Mouse (Mus musculus): ENCODE results near the gene Zfp958.
"Not testable (repeated sequence)": the region's sequence is repeated elsewhere in the genome, so short reads cannot be mapped to it uniquely, and the experiment has no call there.

Gene Zfp958

DNA sequence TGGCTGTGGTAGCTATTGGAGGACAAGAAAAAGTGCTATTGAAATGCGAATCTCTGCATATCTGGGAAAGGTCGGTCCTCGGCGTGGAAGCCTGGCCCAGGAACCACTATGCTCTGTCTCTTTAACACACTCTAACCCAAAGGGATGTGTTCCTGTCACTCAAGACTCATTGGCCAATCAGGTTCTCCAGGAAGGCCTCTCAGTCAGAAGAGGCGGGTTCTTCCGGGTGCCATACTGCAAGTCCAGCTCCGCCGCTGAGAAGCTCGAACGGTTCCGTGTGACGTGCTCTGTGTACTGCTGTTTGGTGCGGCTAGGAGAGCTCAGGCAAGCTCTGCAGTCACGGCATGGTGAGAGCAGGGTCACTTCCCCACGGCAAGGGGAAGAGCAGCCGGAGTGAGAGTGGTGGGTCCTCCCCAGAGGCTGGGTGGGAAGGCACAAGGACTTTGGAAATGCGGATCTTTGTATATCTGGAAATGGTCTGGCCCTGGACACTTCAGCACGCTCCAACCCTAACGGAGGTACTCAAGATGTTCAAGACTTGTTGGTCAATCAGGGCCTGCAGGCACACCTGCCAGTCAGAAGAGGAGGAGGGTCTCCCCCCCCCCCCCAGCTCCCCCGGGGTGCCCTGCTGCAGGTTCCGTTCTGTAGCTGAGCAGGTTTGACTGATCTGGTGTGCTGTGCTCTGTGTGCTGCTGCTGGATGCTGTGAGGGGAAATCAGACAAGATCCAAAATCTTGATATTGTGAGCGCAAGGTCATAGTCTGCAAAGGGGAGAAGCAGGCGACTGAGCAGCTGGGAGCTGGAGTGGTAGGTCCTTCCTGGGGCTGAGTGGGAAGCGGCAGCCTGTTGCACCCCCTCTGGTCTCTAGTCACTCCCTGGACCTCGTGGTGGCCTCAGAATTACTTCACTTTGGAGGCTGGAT lies at the start of gene Zfp958:
Zfp958 (plus strand) TSS at position 236 of the 922 bp plus-strand sequence.
- in situ Hi-C loops (cut with MboI, MseI): loop anchor here (5.0 to 25.0 kb wide), 2 partner anchors 64 to 1126 kb away; partner anchors contain the start of gene Zfp358

- in situ Hi-C loops (cut with MboI, MseI): no loop called here
Observed at GRCm38 (mm10) chr8:4581986-4582385, 31.0 kb upstream of the Zfp958 start.

DNA sequence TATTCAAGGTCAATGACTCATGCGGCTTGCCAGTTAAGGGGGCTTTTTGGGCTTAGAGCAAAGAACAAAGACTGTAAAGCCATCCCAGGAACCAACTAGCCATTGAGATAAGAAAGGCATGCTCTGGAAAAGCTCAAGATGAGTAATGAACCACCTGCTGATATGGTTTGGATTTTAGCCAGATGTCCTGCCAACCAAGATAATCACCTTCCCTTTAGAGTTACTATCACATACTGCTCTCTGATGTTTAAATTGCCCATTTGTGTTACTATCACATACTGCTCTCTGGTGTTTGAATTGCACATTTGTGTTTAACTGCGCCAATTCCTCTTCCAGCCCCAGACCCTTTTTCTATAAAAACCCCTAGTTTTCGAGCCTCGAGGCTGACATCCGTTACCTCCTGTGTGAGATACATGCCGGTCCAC lies 30.2 kb upstream of the Zfp958 start:
- in situ Hi-C loops (cut with MboI, MseI): no loop called here

DNA sequence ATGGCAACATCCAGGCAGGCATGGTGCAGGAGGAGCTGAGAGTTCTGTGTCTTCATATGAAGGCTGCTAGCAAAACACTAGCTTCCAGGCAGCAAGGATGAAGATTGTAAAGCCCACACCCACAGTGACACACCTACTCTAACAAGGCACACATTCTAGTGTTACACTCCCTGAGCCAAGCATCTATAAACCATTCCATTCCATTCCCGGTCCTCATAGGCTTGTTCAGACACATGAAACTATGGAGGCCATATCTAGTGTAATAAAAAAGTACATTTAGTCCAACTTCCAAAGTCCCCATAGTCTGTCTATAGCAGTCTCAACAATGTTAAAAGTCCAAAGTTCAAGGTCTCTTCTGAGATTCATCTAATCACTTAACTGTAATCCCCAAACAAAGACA lies 28.3 kb upstream of the Zfp958 start:
- in situ Hi-C loops (cut with MboI, MseI): no loop called here

GRCm38 (mm10) chr8:4586356-4586755 lies 26.6 kb upstream of the Zfp958 start:
- in situ Hi-C loops (cut with MboI, MseI): no loop called here

- in situ Hi-C loops (cut with MboI, MseI): no loop called here
Observed at GRCm38 (mm10) chr8:4588165-4589000, 24.6 kb upstream of the Zfp958 start.

DNA sequence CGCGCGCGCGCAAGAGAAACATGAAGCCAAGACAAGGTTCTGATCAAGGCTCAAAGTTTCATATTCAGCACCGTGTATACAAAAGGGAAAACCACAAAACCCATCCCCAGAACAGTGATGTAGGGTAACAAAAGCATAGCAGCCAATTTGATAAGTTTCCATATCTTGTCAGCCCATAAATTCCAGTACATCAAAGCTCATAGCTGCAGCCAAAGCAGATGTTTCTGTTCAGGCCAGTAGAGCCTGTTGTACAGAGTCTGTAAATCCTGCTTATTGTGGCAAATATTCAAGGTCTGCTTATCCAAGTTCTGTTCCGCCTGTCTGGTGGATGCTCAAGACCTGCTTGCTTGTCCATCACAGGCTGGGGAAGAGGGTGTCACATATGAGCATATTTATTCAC lies 4.1 kb upstream of the Zfp958 start:
- in situ Hi-C loops (cut with MboI, MseI): loop anchor here (25.0 kb wide), 1 partner anchor 1122 kb away; the partner anchor contains the start of gene Zfp358

GRCm38 (mm10) chr8:4611626-4612175 lies 1.3 kb upstream of the Zfp958 start:
- in situ Hi-C loops (cut with MboI, MseI): loop anchor here (5.0 to 25.0 kb wide), 2 partner anchors 66 to 1124 kb away; partner anchors contain the start of gene Zfp358

DNA sequence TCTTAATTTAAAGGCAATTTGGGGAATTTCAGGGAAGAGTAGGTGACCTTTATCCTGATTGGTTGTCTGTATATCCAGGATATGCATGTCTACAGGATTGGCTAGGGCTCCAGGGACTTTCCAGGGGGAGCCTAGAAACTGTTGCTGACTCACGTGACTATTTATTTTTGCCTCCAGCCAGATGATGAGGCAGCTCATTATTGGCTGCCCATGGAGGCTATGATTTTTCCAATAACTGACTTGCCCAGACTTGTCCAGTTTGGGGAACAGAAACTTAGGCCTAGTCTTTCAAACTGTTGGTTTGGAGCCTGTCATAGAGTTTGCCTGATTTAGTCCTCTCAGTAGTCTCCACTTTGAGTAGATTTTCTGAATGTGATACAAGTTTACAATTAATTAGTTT lies 14.4 kb downstream of the Zfp958 start:
- in situ Hi-C loops (cut with MboI, MseI): no loop called here

DNA sequence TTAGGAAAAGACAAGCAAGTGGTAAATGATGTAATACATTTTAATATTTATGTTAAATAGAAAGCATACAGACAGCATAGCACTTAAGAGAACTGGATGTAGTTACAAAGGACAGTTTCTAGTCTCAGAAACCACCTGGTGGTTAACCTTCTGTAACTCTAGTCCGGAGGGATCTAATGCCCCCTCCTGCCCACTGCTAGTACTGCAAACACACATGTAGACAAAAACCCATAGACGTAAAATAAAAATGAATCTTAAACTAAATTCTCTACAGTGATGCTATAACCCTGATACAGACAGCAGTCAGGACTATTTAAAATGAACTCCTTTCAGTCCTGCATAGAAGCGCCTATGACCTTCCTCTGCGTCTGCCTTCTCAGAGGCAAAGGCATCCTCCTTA lies 24.1 kb downstream of the Zfp958 start:
- in situ Hi-C loops (cut with MboI, MseI): no loop called here

DNA sequence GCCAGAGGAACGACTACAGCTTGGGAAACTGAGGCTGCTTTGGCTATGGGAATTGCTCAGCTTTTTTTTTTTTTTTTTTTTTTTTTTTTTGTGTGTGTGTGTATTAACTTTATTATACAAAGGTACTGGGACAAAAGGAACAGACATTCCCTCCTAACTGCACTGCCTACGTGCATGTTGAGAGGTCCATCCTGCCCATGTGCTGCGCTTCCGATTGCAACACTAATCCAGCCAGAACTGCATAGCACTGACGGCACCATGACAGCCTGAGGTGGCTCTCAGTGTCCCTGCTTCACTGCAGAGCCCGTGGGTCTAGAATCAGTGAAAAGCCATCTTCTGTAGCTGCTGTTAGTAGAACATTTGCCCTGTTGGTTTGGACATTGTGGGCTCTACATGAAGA lies 30.0 kb downstream of the Zfp958 start:
- in situ Hi-C loops (cut with MboI, MseI): not testable (repeated sequence)

- in situ Hi-C loops (cut with MboI, MseI): no loop called here
Observed at GRCm38 (mm10) chr8:4656536-4656935, 43.6 kb downstream of the Zfp958 start.

- in situ Hi-C loops (cut with MboI, MseI): loop anchor here (5.0 to 10.0 kb wide), 5 partner anchors 63 to 1043 kb away; partner anchors contain the start of genes Cers4, Ctxn1, Shcbp1 and Stxbp2
Observed at GRCm38 (mm10) chr8:4675191-4676003, 62.4 kb downstream of the Zfp958 start.

DNA sequence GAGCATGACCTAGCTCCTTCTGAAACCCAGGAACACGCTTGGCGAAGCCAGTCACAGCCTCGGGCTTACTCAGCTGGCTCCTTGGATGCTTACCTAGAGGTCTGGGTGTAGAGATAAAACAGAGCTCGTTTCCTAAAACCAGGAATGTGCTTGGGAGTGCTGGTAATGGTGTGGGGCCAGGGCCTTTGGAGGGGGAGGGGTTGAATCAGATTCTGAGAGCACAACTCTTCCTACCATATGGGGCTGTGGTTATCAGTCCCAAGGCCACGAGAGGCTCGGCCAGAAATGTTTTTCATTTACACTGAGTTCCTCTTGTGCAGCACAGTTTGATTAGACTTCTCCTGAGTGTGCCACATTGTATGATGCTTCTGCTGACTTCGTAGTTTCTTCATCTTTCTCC lies 63.6 kb downstream of the Zfp958 start:
- in situ Hi-C loops (cut with MboI, MseI): loop anchor here (5.0 to 10.0 kb wide), 5 partner anchors 64 to 1044 kb away; partner anchors contain the start of genes Cers4, Ctxn1, Shcbp1 and Stxbp2

DNA sequence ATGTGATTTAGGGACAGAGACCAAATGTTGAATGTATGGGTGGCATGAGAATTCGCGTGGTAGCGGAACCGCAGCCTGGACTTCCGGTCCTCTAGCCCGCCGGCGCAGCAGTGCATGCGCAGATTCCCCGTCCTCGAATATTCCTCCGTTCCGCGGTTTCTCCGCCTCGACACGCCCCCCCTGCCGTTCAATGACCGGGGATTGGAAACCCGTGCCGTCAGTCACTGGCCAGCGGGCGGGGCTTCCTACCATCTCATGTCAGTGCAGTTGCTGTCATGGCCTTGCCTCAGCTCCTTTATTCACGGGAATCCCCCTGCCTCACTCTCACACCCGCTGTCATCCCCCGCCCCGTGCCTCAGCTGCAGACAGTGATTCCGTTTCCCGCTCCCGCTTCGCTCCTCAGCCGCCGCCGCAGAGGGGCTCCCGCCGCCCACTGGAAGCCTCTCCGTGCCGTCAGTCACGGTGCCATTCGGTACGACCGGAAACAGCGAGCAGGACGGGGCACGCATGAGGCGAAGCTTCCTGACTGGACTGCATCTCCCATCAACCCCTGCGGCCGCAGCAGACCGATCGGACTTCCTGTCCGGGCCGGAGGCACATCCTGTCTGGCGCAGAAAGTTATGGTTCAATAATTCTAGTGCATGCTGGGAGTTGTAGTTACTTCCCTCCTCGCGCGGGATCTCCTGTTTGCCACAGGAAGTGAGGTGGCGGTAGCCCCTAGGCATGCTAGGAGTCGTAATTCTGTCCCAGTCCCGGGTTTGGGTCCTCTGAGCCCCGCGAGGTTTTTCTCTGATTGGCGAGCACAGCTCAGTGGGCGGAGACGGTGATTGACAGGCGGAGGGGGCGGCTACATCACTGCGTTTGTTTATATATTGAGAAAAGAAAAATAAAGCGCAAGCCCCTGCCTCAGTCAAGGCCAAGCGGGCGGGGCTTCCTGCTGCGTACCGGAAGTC lies 64.6 kb downstream of the Zfp958 start:
- in situ Hi-C loops (cut with MboI, MseI): loop anchor here (5.0 to 10.0 kb wide), 5 partner anchors 65 to 1045 kb away; partner anchors contain the start of genes Cers4, Ctxn1, Shcbp1 and Stxbp2

DNA sequence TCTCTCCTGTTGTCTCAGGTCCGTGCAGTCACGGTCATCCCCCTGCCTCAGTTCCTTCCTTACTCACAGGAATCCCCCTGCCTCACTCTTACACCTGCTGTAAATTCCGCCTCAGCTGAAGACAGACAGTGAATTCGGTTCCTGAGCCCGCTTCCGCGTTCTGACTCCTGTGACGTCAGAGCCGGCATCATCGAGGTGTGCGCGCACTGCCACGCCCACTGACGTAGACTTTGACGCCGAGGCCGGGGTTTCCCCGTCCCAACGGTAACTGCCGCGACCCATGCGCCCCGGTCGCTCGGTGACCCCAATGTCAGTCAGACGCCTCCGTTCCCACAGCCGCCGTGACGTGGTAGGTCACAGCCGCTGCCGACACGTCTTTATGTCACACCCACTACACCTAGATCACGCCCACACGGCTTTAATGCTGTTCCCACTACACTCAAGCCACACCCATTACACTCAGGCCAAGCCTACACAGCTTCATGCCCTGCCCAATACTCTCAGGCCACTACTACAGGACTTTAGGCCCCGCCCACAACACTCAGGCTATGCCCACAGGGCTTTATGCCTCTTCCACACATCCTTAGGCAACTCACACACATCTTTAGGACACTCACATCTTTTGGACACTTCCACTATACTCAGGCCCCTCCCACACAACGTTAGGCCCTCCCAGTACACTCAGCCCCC lies 65.4 kb downstream of the Zfp958 start:
- in situ Hi-C loops (cut with MboI, MseI): loop anchor here (5.0 to 10.0 kb wide), 5 partner anchors 66 to 1046 kb away; partner anchors contain the start of genes Cers4, Ctxn1, Shcbp1 and Stxbp2

DNA sequence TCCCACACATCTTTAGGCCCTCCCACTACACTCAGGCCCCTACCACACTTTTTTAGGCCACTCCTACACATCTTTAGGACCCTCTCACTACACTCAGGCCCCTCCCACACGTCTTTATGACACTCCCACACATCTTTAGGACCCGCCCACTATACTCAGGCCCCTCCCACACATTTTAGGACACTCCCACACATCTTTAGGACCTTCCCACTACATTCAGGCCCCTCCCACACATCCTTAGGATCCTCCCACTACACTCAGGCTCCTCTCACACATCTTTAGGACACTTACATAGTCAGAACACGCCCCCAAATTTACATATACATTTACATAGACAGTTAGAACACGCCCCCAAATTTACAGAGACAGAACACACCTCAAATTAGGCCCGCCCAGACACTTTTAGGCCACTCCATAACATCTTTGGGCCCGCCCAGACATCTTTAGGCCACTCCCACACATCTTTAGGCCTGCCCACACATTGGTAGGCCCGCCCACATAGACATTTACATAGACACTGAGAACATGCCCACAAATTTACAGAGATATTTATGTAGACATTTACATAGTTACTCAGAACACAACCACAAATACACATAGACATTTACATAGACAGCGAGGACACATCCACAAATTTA lies 66.1 kb downstream of the Zfp958 start:
- in situ Hi-C loops (cut with MboI, MseI): loop anchor here (5.0 to 10.0 kb wide), 5 partner anchors 67 to 1047 kb away; partner anchors contain the start of genes Cers4, Ctxn1, Shcbp1 and Stxbp2

DNA sequence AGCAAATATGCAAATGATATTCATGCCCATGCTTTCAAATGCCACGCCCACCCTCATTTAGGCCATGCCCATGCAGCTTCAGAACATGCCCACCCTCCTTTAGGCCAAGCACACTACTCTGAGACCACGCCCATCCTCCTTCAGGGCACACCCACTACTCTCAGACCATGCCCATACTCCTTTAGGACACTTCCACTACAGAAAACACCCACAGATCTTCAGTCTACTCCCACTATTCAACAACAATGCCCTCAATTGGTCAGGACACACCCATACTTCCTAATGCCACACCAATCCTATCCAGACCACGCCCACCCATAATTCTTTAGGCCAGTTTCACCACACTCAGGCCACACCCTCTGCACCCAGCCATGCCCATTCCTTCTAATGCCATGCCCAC lies 66.8 kb downstream of the Zfp958 start:
- in situ Hi-C loops (cut with MboI, MseI): loop anchor here (5.0 to 10.0 kb wide), 5 partner anchors 67 to 1047 kb away; partner anchors contain the start of genes Cers4, Ctxn1, Shcbp1 and Stxbp2

Measured in regulatory T cell (primary cell).